Mouse (Mus musculus) monocyte, adult 59 days (primary cell): Measurements from ENCODE around the gene Antxrl. TPM values are rescaled to one million over a fixed set of nuclear protein-coding genes. Genes with fewer than 3 reads are reported as not detected.

Experiments used
- total RNA-seq, 2 experiments: library from RNA; stranded (reverse); gene quantifications; one replicate each; pipeline ENCODE4 v1.2.4; 2023

The Antxrl gene
- total RNA-seq = not detected

GRCm38 (mm10) chr14:34052516-34052915, at the start of gene Antxrl:
TSS of gene Antxrl (plus strand) at chr14:34052707.

GRCm38 (mm10) chr14:34015063-34015462, 37.4 kb upstream of the Antxrl start, which contains the start of gene Gm30083:
TSS of gene Gm30083 (minus strand) at chr14:34015182.

GRCm38 (mm10) chr14:34016381-34016780, 36.1 kb upstream of the Antxrl start, which contains the start of gene Gm5460:
TSS of gene Gm5460 (plus strand) at chr14:34016758.

GRCm38 (mm10) chr14:34085731-34086130, 33.2 kb downstream of the Antxrl start, which contains the start of gene Anxa8:
TSS of gene Anxa8 (plus strand) at chr14:34085981.

GRCm38 (mm10) chr14:34102601-34103000, 50.1 kb downstream of the Antxrl start, which contains the start of gene A630023A22Rik:
TSS of gene A630023A22Rik (minus strand) at chr14:34102754.

Other genes with a start within 250 kb of the Antxrl start
- not detected for gene Gdf10, start 129.1 kb upstream of the Antxrl start, total RNA-seq
- gene Gdf2, start 111.7 kb upstream of the Antxrl start, total RNA-seq = not detected
- gene Rbp3, start 98.7 kb upstream of the Antxrl start, total RNA-seq = not detected
- under 1 TPM; 0.15 to 0.26 TPM for gene Zfp488, start 73.9 kb upstream of the Antxrl start, total RNA-seq
- not detected for gene Gm30083, start 37.5 kb upstream of the Antxrl start, total RNA-seq
- gene Gm5460, start 35.9 kb upstream of the Antxrl start, total RNA-seq = not detected
- gene Anxa8, start 33.3 kb downstream of the Antxrl start, total RNA-seq = not detected
- gene A630023A22Rik, start 50.0 kb downstream of the Antxrl start, total RNA-seq = not detected
- not detected for gene Npy4r, start 99.8 kb downstream of the Antxrl start, total RNA-seq
- gene Gprin2, start 148.9 kb downstream of the Antxrl start, total RNA-seq = not detected
- not detected for gene Syt15, start 166.9 kb downstream of the Antxrl start, total RNA-seq